Mouse (Mus musculus) stomach, embryonic 14.5 days (tissue): ENCODE data around the gene Bmp7. TPM values are rescaled to one million over a fixed set of nuclear protein-coding genes. Genes with fewer than 3 reads are reported as not detected.

Experiments used
- ATAC-seq: fragments of 200-750 bp; cut with Nextera tagmentation; 2 replicates; pipeline ENCODE4 v1.8.0; 2017; ENCODE audit warnings: low read depth, moderate TSS enrichment; ENCODE audit not compliant: insufficient number of reproducible peaks, insufficient read depth, low FRiP score
- H3K27ac ChIP-seq: fragments of 300-500 bp; sonication (generic); 2 replicates; pipeline ENCODE4 v1.5.1; 2014; ENCODE audit warnings: mild to moderate bottlenecking, low read length, moderate library complexity, mixed read lengths
- H3K27me3 ChIP-seq: fragments of 300-500 bp; sonication (generic); 2 replicates; pipeline ENCODE4 v1.6.1; 2014; ENCODE audit warnings: low read length, control low read depth, mixed read lengths; ENCODE audit not compliant: control insufficient read depth, insufficient read depth
- H3K36me3 ChIP-seq: fragments of 300-500 bp; sonication (generic); 2 replicates; pipeline ENCODE4 v1.6.1; 2014; ENCODE audit warnings: mild to moderate bottlenecking, control low read depth, low read length, moderate library complexity, mixed read lengths; ENCODE audit not compliant: control insufficient read depth, insufficient read depth
- H3K4me1 ChIP-seq: fragments of 300-500 bp; sonication (generic); 2 replicates; pipeline ENCODE4 v1.6.1; 2014; ENCODE audit warnings: low read length, control low read depth, mixed read lengths; ENCODE audit not compliant: control insufficient read depth, insufficient read depth
- H3K4me2 ChIP-seq: fragments of 300-500 bp; sonication (generic); replicated peaks from 2 replicates; pipeline ENCODE4 v1.6.1; 2014; ENCODE audit warnings: low read depth, low read length, control low read depth
- H3K4me3 ChIP-seq: fragments of 300-500 bp; sonication (generic); 2 replicates; pipeline ENCODE4 v1.5.1; 2014; ENCODE audit warnings: low read depth, low read length, control low read depth
- H3K9ac ChIP-seq: fragments of 300-500 bp; sonication (generic); replicated peaks from 2 replicates; pipeline ENCODE4 v1.6.1; 2014; ENCODE audit warnings: low read depth, mild to moderate bottlenecking, control low read depth, low read length, moderate library complexity, mixed read lengths
- H3K9me3 ChIP-seq: fragments of 300-500 bp; sonication (generic); 2 replicates; pipeline ENCODE4 v1.6.1; 2016; ENCODE audit warnings: low read depth, low read length, control low read depth; ENCODE audit not compliant: control insufficient read depth
- WGBS: fragments of 180-500 bp; shearing (Covaris S2); extraction: QIAGEN DNeasy Blood & Tissue Kit; methylation state at CpG from one replicate; pipeline ENCODE4 v1.1.7; 2014; 5-methylcytosine and 5-hydroxymethylcytosine counted together
- polyA plus RNA-seq: library from polyadenylated mRNA; unstranded; fragments of >200 nt; fragmentation: Nextera tagmentation; extraction: Ambion mirVana; gene quantifications from 2 replicates; pipeline ENCODE4 v1.2.1, GENCODE M21; 2014

The Bmp7 gene
- polyA plus RNA-seq, 1 experiment from 2014 or later = 20.7 TPM

DNA sequence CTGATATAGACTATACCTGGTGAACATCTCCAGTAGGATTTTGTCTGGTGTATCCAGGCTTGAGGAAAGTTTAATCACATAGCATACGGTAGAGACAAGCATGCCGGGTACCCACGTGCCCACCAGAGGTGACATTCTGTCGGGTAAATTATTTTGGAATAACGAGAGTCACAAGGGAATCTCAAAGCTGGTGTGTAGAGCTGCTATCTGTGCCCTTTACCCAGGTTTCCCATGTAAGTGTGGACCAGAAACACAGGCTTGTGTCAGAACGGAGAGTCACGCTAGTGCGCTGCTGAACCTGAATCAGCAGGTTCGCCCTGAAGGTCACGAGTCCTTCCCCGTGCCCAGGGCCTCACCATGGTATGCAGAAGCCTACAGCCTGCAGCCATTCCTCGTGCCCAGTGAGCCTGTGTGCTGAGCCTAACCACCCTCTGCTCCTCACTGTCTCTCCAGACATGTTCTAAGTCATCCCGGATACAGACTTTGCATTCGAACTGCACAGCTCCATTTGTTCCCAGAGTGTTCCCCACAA lies 10.2 kb downstream of the Bmp7 start:
- H3K4me2 ChIP-seq = no peak overlapping the region
- 76% methylated on average over 14 of the region's 14 CpGs for WGBS
- H3K9me3 ChIP-seq = no peaks in the 10 kb centered on the region
- no peak overlapping the region for H3K27ac ChIP-seq
- no peak for ATAC-seq
- H3K9ac ChIP-seq = no peak overlapping the region
- no peak overlapping the region for H3K4me3 ChIP-seq
- no peaks in the 10 kb centered on the region for H3K36me3 ChIP-seq
- no peaks in the 10 kb centered on the region for H3K27me3 ChIP-seq
- H3K4me1 ChIP-seq = peaks cover 22% of the 10 kb centered on the region; the same call in 1 of the 2 replicates

DNA sequence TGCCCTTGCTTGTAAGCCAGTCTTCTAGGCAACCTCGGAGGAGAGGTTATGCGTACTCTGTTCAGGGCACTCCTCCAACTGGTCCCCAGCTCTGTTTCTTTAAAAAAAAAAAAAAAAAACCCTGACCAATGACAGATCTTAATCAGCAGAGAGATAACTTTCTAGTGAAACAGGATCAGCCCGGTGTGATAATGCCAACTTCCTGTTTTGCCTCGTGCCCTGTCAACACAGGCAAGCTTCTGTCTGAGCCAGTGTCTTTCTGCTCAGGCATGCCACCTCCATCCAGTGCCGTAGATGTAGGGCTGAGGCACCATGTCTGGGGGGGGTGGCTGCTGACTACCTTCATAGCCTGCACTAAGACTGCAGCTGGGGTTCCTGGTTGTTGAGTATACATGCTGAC lies 12.5 kb downstream of the Bmp7 start:
- no peak for ATAC-seq
- H3K4me3 ChIP-seq = no peak overlapping the region
- H3K27me3 ChIP-seq = no peaks in the 10 kb centered on the region
- no peak overlapping the region for H3K27ac ChIP-seq
- no peak overlapping the region for H3K9ac ChIP-seq
- peaks cover 10% of the 10 kb centered on the region; the same call in 1 of the 2 replicates for H3K4me1 ChIP-seq
- no peaks in the 10 kb centered on the region for H3K36me3 ChIP-seq
- H3K9me3 ChIP-seq = no peaks in the 10 kb centered on the region
- no peak overlapping the region for H3K4me2 ChIP-seq
- WGBS = 55% methylated on average over 5 of the region's 5 CpGs

DNA sequence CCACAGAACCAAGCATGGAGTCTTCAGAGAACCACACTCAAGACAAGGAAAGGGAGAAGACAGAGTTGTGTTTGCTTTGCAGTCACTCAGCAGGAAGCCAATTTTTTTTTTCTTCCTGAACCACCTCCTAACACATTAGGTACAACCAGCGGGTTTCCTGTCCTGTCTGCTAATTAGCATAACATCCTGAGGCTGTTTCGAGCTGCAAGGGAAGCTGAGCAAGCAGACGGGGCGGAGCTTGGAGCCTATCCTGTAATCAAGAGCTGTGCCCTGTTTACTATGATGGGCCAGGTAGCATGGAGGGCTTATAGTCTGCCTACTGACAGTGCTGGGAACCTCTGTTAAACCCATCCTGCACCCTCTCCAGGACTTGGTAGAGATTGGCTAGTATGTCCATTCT lies 13.8 kb downstream of the Bmp7 start:
- no peak overlapping the region for H3K9ac ChIP-seq
- ATAC-seq = no peak
- H3K27me3 ChIP-seq = no peaks in the 10 kb centered on the region
- 88% methylated on average over 4 of the region's 4 CpGs for WGBS
- H3K4me2 ChIP-seq = no peak overlapping the region
- no peaks in the 10 kb centered on the region for H3K9me3 ChIP-seq
- H3K4me1 ChIP-seq = peaks cover 10% of the 10 kb centered on the region; the same call in 1 of the 2 replicates
- H3K4me3 ChIP-seq = no peak overlapping the region
- no peak overlapping the region for H3K27ac ChIP-seq
- H3K36me3 ChIP-seq = no peaks in the 10 kb centered on the region

DNA sequence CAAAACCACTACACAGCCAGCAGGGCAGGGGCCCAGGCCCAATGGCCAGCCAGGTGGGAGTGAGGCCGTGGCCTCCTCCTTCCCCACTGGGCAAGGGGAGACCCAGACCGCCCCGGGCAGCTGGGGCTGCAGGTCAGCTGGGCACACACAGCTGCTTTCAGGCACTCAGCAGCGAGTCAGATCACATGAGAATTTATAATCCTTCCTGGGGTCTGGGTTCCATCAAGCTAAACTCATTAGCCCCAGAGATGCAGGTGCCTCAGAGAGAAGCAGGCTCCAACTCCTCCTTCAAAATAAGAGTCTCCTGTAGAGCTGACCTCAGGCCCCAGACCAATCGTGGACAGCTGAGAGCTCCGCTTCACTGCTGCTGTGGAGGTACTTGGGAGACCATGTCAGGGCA lies 15.2 kb downstream of the Bmp7 start:
- Histone ChIP-seq H3K27ac (peak overlapping the region; percentile 63; the same call in 1 of the 2 replicates), H3K9ac (no peak overlapping the region), H3K4me1 (peaks cover 10% of the 10 kb centered on the region; the same call in 1 of the 2 replicates), H3K27me3 (no peaks in the 10 kb centered on the region), H3K36me3 (no peaks in the 10 kb centered on the region), H3K4me2 (no peak overlapping the region), H3K9me3 (no peaks in the 10 kb centered on the region), H3K4me3 (no peak overlapping the region)
- peak; percentile 50 for ATAC-seq
- WGBS = 34% methylated on average over 6 of the region's 6 CpGs

DNA sequence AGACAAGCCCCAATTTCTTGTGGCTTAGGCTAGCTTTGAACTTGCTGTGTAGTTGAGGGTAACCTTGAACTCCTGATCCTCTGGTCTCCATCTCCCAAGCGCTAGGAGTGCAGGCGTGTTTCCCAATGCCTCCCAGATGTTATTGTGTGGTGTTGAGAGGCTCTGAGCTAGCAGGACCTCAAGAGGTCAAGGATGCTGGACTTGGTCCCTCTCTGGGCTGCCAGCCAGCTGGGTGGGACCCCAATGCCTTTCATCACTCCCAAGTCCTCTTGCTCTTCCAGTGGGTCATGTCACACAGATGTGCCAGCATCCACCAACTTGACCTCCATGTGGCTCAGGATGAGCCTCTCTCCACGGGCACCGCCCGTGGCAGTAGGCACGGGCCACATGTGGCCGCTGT lies 16.9 kb downstream of the Bmp7 start:
- H3K9me3 ChIP-seq = no peaks in the 10 kb centered on the region
- ATAC-seq = no peak
- H3K4me1 ChIP-seq = peaks cover 10% of the 10 kb centered on the region; the same call in 1 of the 2 replicates
- H3K4me3 ChIP-seq = no peak overlapping the region
- no peaks in the 10 kb centered on the region for H3K36me3 ChIP-seq
- H3K4me2 ChIP-seq = no peak overlapping the region
- no peak overlapping the region for H3K9ac ChIP-seq
- WGBS = 78% methylated on average over 7 of the region's 7 CpGs
- H3K27ac ChIP-seq = no peak overlapping the region
- no peaks in the 10 kb centered on the region for H3K27me3 ChIP-seq

DNA sequence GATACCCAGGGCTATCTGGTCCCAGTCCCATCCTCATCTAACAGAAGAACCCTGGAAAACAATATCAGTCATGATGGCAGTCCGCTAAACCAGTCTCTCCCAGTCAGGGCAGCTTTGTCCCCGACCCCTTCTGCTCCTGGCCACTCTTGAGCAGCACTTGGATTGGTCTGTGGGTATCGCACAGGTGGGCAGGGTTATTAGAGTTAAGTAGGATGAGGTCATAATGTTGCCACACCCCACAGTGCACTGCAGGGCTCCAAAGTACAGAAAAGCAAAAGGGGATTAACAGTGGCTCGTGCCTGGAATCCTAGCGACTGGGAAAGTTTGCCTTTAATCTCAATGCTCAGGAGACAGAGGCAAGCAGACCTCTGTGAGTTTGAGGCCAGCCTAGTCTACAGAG lies 17.5 kb downstream of the Bmp7 start:
- WGBS = 63% methylated on average over 5 of the region's 5 CpGs
- Histone ChIP-seq H3K9ac (no peak overlapping the region), H3K27ac (no peak overlapping the region), H3K36me3 (no peaks in the 10 kb centered on the region), H3K4me2 (no peak overlapping the region), H3K4me1 (peaks cover 10% of the 10 kb centered on the region; the same call in 1 of the 2 replicates), H3K27me3 (no peaks in the 10 kb centered on the region), H3K9me3 (no peaks in the 10 kb centered on the region), H3K4me3 (no peak overlapping the region)
- ATAC-seq = peak; percentile 59; the same call in 1 of the 2 replicates

DNA sequence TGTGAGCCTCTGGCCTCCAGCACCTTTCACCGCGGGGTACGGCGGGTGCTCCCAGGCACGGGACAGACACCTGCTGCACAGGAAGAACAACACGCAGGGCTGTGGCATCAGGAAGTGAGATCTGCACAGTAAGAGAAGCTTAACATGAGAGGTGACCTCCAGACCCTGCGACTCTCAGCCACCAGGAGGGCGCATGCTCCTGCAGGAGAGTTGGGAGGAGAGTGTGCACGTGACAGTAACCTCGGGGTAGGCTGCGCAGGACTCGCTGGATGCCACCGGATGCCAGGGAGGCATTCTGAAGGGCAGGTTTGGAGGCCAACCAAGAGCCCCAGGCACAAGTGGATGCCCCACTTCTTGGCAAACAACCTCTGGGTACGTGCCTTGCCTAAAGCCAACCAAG lies 26.1 kb downstream of the Bmp7 start:
- no peak overlapping the region for H3K27ac ChIP-seq
- peaks cover 5% of the 10 kb centered on the region for H3K4me1 ChIP-seq
- no peak overlapping the region for H3K4me2 ChIP-seq
- H3K27me3 ChIP-seq = no peaks in the 10 kb centered on the region
- no peak overlapping the region for H3K4me3 ChIP-seq
- WGBS = 72% methylated on average over 14 of the region's 14 CpGs
- ATAC-seq = no peak
- no peaks in the 10 kb centered on the region for H3K36me3 ChIP-seq
- no peaks in the 10 kb centered on the region for H3K9me3 ChIP-seq
- H3K9ac ChIP-seq = no peak overlapping the region

DNA sequence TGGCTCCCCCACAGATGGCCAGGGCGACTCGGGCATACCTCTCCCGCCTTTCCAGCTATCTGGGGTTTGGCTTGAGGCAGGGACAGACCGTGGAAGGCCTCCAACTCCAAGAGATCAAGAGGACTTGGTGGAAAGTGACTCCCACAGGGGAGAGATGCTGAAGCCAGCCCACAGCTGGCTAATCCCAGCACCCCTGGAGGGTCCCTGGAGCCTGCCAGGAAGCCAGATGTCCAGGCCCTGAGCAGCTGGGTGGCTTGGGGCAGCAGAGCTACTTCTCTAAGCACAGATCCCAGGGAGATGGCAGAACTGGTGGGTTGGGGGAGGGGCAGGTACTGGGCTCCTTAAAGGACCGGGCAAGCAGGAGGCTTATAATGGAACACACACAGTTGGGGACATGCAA lies 28.4 kb downstream of the Bmp7 start:
- Histone ChIP-seq H3K9me3 (no peaks in the 10 kb centered on the region), H3K27ac (no peak overlapping the region), H3K4me3 (no peak overlapping the region), H3K36me3 (no peaks in the 10 kb centered on the region), H3K9ac (no peak overlapping the region), H3K27me3 (no peaks in the 10 kb centered on the region), H3K4me2 (no peak overlapping the region), H3K4me1 (peaks cover 16% of the 10 kb centered on the region)
- ATAC-seq = no peak
- 35% methylated on average over 5 of the region's 5 CpGs for WGBS

DNA sequence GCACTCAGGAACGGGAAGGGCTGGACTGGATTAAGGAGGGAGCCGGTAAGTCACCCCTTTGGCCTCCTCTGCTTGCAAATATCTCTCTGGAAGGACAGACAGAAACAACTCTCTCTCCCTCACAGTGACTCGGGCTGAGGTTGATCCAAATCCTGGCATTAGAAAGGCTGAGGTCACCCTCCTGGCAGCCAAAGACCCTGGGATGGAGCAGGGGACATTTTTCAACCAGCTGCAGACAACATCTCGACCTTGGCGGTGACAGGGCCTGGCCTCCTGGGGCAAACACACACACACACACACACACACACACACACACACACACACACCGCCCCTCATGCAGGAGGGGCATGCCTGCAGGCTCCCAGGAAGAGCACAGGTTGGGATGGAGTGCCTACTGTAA lies 29.0 kb downstream of the Bmp7 start:
- H3K27me3 ChIP-seq = no peaks in the 10 kb centered on the region
- no peak overlapping the region for H3K27ac ChIP-seq
- H3K4me2 ChIP-seq = no peak overlapping the region
- H3K4me3 ChIP-seq = no peak overlapping the region
- H3K9me3 ChIP-seq = no peaks in the 10 kb centered on the region
- H3K9ac ChIP-seq = no peak overlapping the region
- ATAC-seq = no peak
- 59% methylated on average over 6 of the region's 6 CpGs for whole genome bisulfite sequencing
- peaks cover 16% of the 10 kb centered on the region for H3K4me1 ChIP-seq
- H3K36me3 ChIP-seq = no peaks in the 10 kb centered on the region
